Mouse (Mus musculus): ENCODE data around the gene Carhsp1.
A peak's percentile ranks its signal among the peaks of the same experiment; 100 is the strongest.

- TF ChIP-seq CTCF (IDR thresholded peaks at IDR 0.05) = peak; percentile 50
- peak; percentile 97 for TF ChIP-seq POLR2A (IDR thresholded peaks at IDR 0.05; ENCODE audit: insufficient read depth, low read depth, low read length)
These were observed at the start of gene Carhsp1 for GRCm38 (mm10) chr16:8671551-8672349.
